9 mouse cellular contexts compared by ENCODE assay signal in the genomic region with DNA sequence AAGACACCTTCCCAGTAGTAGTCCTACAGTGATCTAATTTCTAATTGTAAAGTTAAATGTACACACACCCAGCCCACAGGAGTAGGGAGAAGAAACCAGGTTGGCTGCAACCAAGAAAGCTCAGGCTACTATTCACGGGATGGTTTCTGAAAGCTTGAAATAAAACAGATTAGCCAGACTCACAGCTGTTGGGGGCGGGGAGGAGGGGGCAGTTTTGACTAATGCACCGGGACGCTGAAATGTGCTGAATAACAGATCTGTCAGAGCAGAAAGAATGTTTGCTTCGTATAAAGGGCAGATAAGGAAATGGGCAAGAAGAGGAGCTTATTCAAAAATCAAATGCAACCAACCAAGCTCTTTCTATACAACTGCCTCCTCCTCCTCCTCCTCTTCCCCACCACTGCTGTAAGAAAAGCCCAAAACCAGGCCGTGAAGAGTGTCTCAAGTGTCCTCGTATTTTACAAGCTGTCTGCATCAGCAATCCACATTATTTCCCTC. TPM values are rescaled to one million over a fixed set of nuclear protein-coding genes. Genes with fewer than 3 reads are reported as not detected.
A peak's percentile ranks its signal among the peaks of the same experiment; 100 is the strongest.
DNase-seq lines count a peak whose midpoint lies in the region; ATAC-seq and TF ChIP-seq lines count a peak whose summit lies in the region.
"Had no signal": no experiment of that assay in that cellular context is flagged by ENCODE, and none has a peak within 500 bp of the region (broad histone marks: within the 10 kb centered on the region; RNA-seq: fewer than 3 reads in every experiment).

No protein-coding gene starts in this region.

- TF ChIP-seq EP300 in lung, postnatal 0 days (IDR thresholded peaks at IDR 0.05), result no peak

- no peak for DNase-seq in heart, postnatal 25 days (ENCODE audit: low spot score)
- DNase-seq in NIH3T3 (ENCODE audit: low read depth), result peak; percentile 68
- peak; percentile 15 for DNase-seq in forebrain, postnatal 0 days
- peak; percentile 41 for DNase-seq in lung, postnatal 0 days (ENCODE audit: low spot score)
- DNase-seq in adipocyte (ENCODE audit: low spot score), result no peak
- no peak for DNase-seq in ovary, postnatal 10 days (ENCODE audit: low spot score)
- DNase-seq in gastrocnemius, postnatal 36 days, result no peak

- no peak overlapping the region for H3K27ac ChIP-seq in heart, embryonic 14.5 days (replicated peaks in 1 of 2; ENCODE audit: control insufficient read depth in 1 of 2, insufficient read depth in 1 of 2, low read depth in 2 of 2, low read length in 2 of 2)
- no peak overlapping the region for H3K27ac ChIP-seq in forebrain, postnatal 0 days (ENCODE audit: low read depth, low read length)
- peak overlapping the region; percentile 93 for H3K27ac ChIP-seq in lung, postnatal 0 days (ENCODE audit: low read length)
- H3K27ac ChIP-seq: left cerebral cortex, adult 2 months had no signal

- no peak for TF ChIP-seq CTCF in forebrain, postnatal 0 days (IDR thresholded peaks at IDR 0.05; ENCODE audit: low read depth)
- no peak for TF ChIP-seq CTCF in lung, postnatal 0 days (IDR thresholded peaks at IDR 0.05)

- H3K4me3 ChIP-seq in heart, embryonic 14.5 days (ENCODE audit: control insufficient read depth in 1 of 2, insufficient read depth in 1 of 2, low read depth in 1 of 2, low read length in 2 of 2), result no peak overlapping the region
- H3K4me3 ChIP-seq in forebrain, postnatal 0 days (ENCODE audit: low read depth, low read length), result no peak overlapping the region
- peak overlapping the region; percentile 79 for H3K4me3 ChIP-seq in lung, postnatal 0 days (ENCODE audit: low read depth, low read length)

- H3K9me3 ChIP-seq in heart, embryonic 14.5 days (ENCODE audit: control insufficient read depth, low read length), result no peaks in the 10 kb centered on the region
- H3K9me3 ChIP-seq in forebrain, postnatal 0 days (ENCODE audit: low read length), result no peaks in the 10 kb centered on the region
- H3K9me3 ChIP-seq in lung, postnatal 0 days (ENCODE audit: low read length), result no peaks in the 10 kb centered on the region

- intact Hi-C loops in heart, postnatal 25 days (cut with DNase I), result no loop called here
- intact Hi-C loops in gastrocnemius, postnatal 36 days (cut with DNase I), result no loop called here

- H3K4me2 ChIP-seq in heart, embryonic 14.5 days (ENCODE audit: low read length), result peak overlapping the region; percentile 100
- 0 out of 2 replicates have a peak overlapping the region, but pooled peaks have one; percentile 15 for H3K4me2 ChIP-seq in forebrain, postnatal 0 days (ENCODE audit: low read depth)
- H3K4me2 ChIP-seq in lung, postnatal 0 days (replicated peaks; ENCODE audit: low read depth, low read length), result peak overlapping the region; percentile 77

- 0 out of 2 replicates have a peak, but pooled peaks cover 3% of the 10 kb centered on the region for H3K27me3 ChIP-seq in heart, embryonic 14.5 days (ENCODE audit: control insufficient read depth, insufficient read depth, low read length)
- H3K27me3 ChIP-seq in forebrain, postnatal 0 days (ENCODE audit: insufficient read depth, low read length), result no peaks in the 10 kb centered on the region
- H3K27me3 ChIP-seq in lung, postnatal 0 days (replicated peaks; ENCODE audit: insufficient read depth, low read length), result no peaks in the 10 kb centered on the region

- peaks cover 5 to 11% of the 10 kb centered on the region in 2 experiments for H3K4me1 ChIP-seq in heart, embryonic 14.5 days (ENCODE audit: control insufficient read depth in 2 of 2, insufficient read depth in 2 of 2, low read length in 2 of 2)
- no peaks in the 10 kb centered on the region for H3K4me1 ChIP-seq in forebrain, postnatal 0 days (ENCODE audit: insufficient read depth)
- H3K4me1 ChIP-seq in lung, postnatal 0 days (ENCODE audit: insufficient read depth, low read depth, low read length), result no peaks in the 10 kb centered on the region; the same call in 1 of the 2 replicates

- WGBS in heart, embryonic 14.5 days, result 9% methylated on average over 7 of the region's 7 CpGs
- WGBS in forebrain, postnatal 0 days, result 15% methylated on average over 7 of the region's 7 CpGs
- 15% methylated on average over 7 of the region's 7 CpGs for WGBS in lung, postnatal 0 days

- ATAC-seq in heart, embryonic 14.5 days (ENCODE audit: insufficient number of reproducible peaks, insufficient read depth, low FRiP score, low read depth), result no peak
- no peak for ATAC-seq in forebrain, postnatal 0 days
- ATAC-seq in lung, postnatal 0 days, result no peak

- H3K9ac ChIP-seq in heart, embryonic 14.5 days (ENCODE audit: low read length), result no peak overlapping the region
- no peak overlapping the region for H3K9ac ChIP-seq in forebrain, postnatal 0 days
- no peak overlapping the region for H3K9ac ChIP-seq in lung, postnatal 0 days (replicated peaks; ENCODE audit: low read depth)

- H3K36me3 ChIP-seq in heart, embryonic 14.5 days (ENCODE audit: control insufficient read depth, insufficient read depth, low read length), result no peaks in the 10 kb centered on the region
- no peaks in the 10 kb centered on the region for H3K36me3 ChIP-seq in forebrain, postnatal 0 days (ENCODE audit: insufficient read depth)
- no peaks in the 10 kb centered on the region for H3K36me3 ChIP-seq in lung, postnatal 0 days (ENCODE audit: insufficient read depth, low read length)

RNA-seq across cellular contexts. Expression of a gene that starts 1.7 kb away (rescaled TPM):
- 18.2 and 21.8 TPM in 2 replicates for polyA plus RNA-seq in heart, embryonic 14.5 days (2014; fragmentation: Nextera tagmentation; extraction: Ambion mirVana)
- total RNA-seq in heart, postnatal 25 days (2021), result 1 to 10 TPM; 2.7 to 4.6 TPM
- 6.8 and 9.0 TPM in 2 replicates for total RNA-seq in forebrain, postnatal 0 days (2014; rRNA removed)
- polyA plus RNA-seq in forebrain, postnatal 0 days (2015; fragmentation: Nextera tagmentation; extraction: Ambion mirVana), result 9.0 and 14.3 TPM in 2 replicates
- 298 and 352 TPM in 2 replicates for polyA plus RNA-seq in lung, postnatal 0 days (2015; fragmentation: Nextera tagmentation; extraction: Ambion mirVana)
- 1 to 10 TPM; 3.6 to 6.4 TPM for total RNA-seq in gastrocnemius, postnatal 36 days (2021)

Comparison
In these comparisons a context has a peak if more than half of its experiments do, and no peak if none do; other contexts are left out.
1. H3K4me2 ChIP-seq: peak in every context shown above with its lines; median percentile 100 in heart, embryonic 14.5 days; 77 in lung, postnatal 0 days; 15 in forebrain, postnatal 0 days.
2. DNase-seq: peak in NIH3T3 (single experiment), forebrain, postnatal 0 days (single experiment) and lung, postnatal 0 days (single experiment); none in heart, postnatal 25 days (single experiment), adipocyte (single experiment), ovary, postnatal 10 days (single experiment) and gastrocnemius, postnatal 36 days (0 of 2).